Mouse (Mus musculus) embryonic facial prominence, embryonic 11.5 days (tissue): Measurements from ENCODE around the gene Kcna5. TPM values are rescaled to one million over a fixed set of nuclear protein-coding genes. Genes with fewer than 3 reads are reported as not detected.
A peak's percentile ranks its signal among the peaks of the same experiment; 100 is the strongest.

Source experiments
- ATAC-seq: fragments of 200-750 bp; cut with Nextera tagmentation; replicated peaks from 2 replicates; pipeline ENCODE4 v1.8.0; 2017; ENCODE audit warnings: low read depth; ENCODE audit not compliant: insufficient number of reproducible peaks, low FRiP score, low TSS enrichment
- DNase-seq: peaks from one replicate; pipeline ENCODE4 v3.0.0-alpha.2; 2015; ENCODE audit warnings: low spot score
- H3K27ac ChIP-seq: fragments of 300-500 bp; sonication (generic); replicated peaks from 2 replicates; pipeline ENCODE4 v1.5.1; 2014; ENCODE audit warnings: mild to moderate bottlenecking, low read depth, low read length, control low read depth
- H3K27me3 ChIP-seq: fragments of 300-500 bp; sonication (generic); 2 replicates; pipeline ENCODE4 v1.6.1; 2014; ENCODE audit warnings: mild to moderate bottlenecking, low read length, moderate library complexity, mixed read lengths; ENCODE audit not compliant: control insufficient read depth, insufficient read depth
- H3K36me3 ChIP-seq: fragments of 300-500 bp; sonication (generic); replicated peaks from 2 replicates; pipeline ENCODE4 v1.6.1; 2014; ENCODE audit warnings: low read depth, mild to moderate bottlenecking, low read length, moderate library complexity, mixed read lengths; ENCODE audit not compliant: control insufficient read depth, insufficient read depth
- H3K4me1 ChIP-seq: fragments of 300-500 bp; sonication (generic); 2 replicates; pipeline ENCODE4 v1.6.1; 2014; ENCODE audit warnings: low read length, mixed read lengths; ENCODE audit not compliant: control insufficient read depth, insufficient read depth
- H3K4me2 ChIP-seq: fragments of 300-500 bp; sonication (generic); 2 replicates; pipeline ENCODE4 v1.6.1; 2014; ENCODE audit warnings: low read depth, mild to moderate bottlenecking, control low read depth, low read length, moderate library complexity
- H3K4me3 ChIP-seq: fragments of 300-500 bp; sonication (generic); 2 replicates; pipeline ENCODE4 v1.5.1; 2014; ENCODE audit warnings: low read depth, low read length, control low read depth
- H3K9ac ChIP-seq: fragments of 300-500 bp; sonication (generic); replicated peaks from 2 replicates; pipeline ENCODE4 v1.6.1; 2014; ENCODE audit warnings: mild to moderate bottlenecking, control low read depth, low read length
- H3K9me3 ChIP-seq: fragments of 300-500 bp; sonication (generic); replicated peaks from 2 replicates; pipeline ENCODE4 v1.6.1; 2016; ENCODE audit warnings: mild to moderate bottlenecking, low read length, inconsistent platforms, mixed read lengths; ENCODE audit not compliant: control insufficient read depth
- WGBS: fragments of 180-500 bp; shearing (Covaris S2); extraction: QIAGEN DNeasy Blood & Tissue Kit; methylation state at CpG from one replicate; pipeline ENCODE4 v1.1.7; 2014; 5-methylcytosine and 5-hydroxymethylcytosine counted together
- polyA plus RNA-seq: library from polyadenylated mRNA; unstranded; fragments of >200 nt; fragmentation: Nextera tagmentation; extraction: Ambion mirVana; gene quantifications from 2 replicates; pipeline ENCODE4 v1.2.1, GENCODE M21; 2014

Kcna5 gene
- polyA plus RNA-seq, 1 experiment from 2014 or later = 1.7 TPM

GRCm38 (mm10) chr6:126569809-126570208 is 34.6 kb upstream of the Kcna5 start:
- ATAC-seq (no peak), DNase-seq (no peak)
- Histone ChIP-seq H3K4me1 (no peaks in the 10 kb centered on the region), H3K36me3 (no peaks in the 10 kb centered on the region), H3K27me3 (no peaks in the 10 kb centered on the region), H3K4me3 (no peak overlapping the region), H3K27ac (no peak overlapping the region), H3K9ac (no peak overlapping the region), H3K4me2 (no peak overlapping the region), H3K9me3 (no peaks in the 10 kb centered on the region)
- WGBS = 78% methylated on average over 7 of the region's 7 CpGs

- DNase-seq (no peak), ATAC-seq (no peak)
- H3K27me3 ChIP-seq = no peaks in the 10 kb centered on the region
- no peak overlapping the region for H3K9ac ChIP-seq
- H3K9me3 ChIP-seq = no peaks in the 10 kb centered on the region
- no peak overlapping the region for H3K27ac ChIP-seq
- no peaks in the 10 kb centered on the region for H3K36me3 ChIP-seq
- H3K4me1 ChIP-seq = no peaks in the 10 kb centered on the region
- H3K4me3 ChIP-seq = no peak overlapping the region
- H3K4me2 ChIP-seq = no peak overlapping the region
- 82% methylated on average over 14 of the region's 14 CpGs for WGBS
These were observed 33.0 kb upstream of the Kcna5 start for GRCm38 (mm10) chr6:126568046-126568830.

GRCm38 (mm10) chr6:126567326-126567725 is 32.1 kb upstream of the Kcna5 start:
- Histone ChIP-seq H3K4me2 (no peak overlapping the region), H3K4me3 (no peak overlapping the region), H3K27ac (no peak overlapping the region), H3K27me3 (no peaks in the 10 kb centered on the region), H3K36me3 (no peaks in the 10 kb centered on the region), H3K4me1 (no peaks in the 10 kb centered on the region), H3K9ac (no peak overlapping the region), H3K9me3 (no peaks in the 10 kb centered on the region)
- DNase-seq = no peak
- no peak for ATAC-seq
- WGBS = 90% methylated on average over 9 of the region's 9 CpGs

- Histone ChIP-seq H3K27ac (no peak overlapping the region), H3K27me3 (no peaks in the 10 kb centered on the region), H3K9ac (no peak overlapping the region), H3K4me1 (no peaks in the 10 kb centered on the region), H3K4me2 (no peak overlapping the region), H3K9me3 (no peaks in the 10 kb centered on the region), H3K4me3 (no peak overlapping the region), H3K36me3 (no peaks in the 10 kb centered on the region)
- WGBS = 61% methylated on average over 6 of the region's 6 CpGs
- DNase-seq = no peak
- ATAC-seq = no peak
These were observed 29.2 kb upstream of the Kcna5 start for GRCm38 (mm10) chr6:126564376-126564775.

GRCm38 (mm10) chr6:126563898-126564297 is 28.7 kb upstream of the Kcna5 start:
- H3K4me1 ChIP-seq = no peaks in the 10 kb centered on the region
- peak; percentile 15; the same call in 1 of the 2 replicates for ATAC-seq
- no peaks in the 10 kb centered on the region for H3K36me3 ChIP-seq
- H3K9me3 ChIP-seq = no peaks in the 10 kb centered on the region
- no peaks in the 10 kb centered on the region for H3K27me3 ChIP-seq
- no peak overlapping the region for H3K9ac ChIP-seq
- 17% methylated on average over 7 of the region's 7 CpGs for WGBS
- no peak overlapping the region for H3K4me3 ChIP-seq
- H3K27ac ChIP-seq = no peak overlapping the region
- H3K4me2 ChIP-seq = no peak overlapping the region
- peak; percentile 89 for DNase-seq

- no peaks in the 10 kb centered on the region for H3K36me3 ChIP-seq
- H3K27me3 ChIP-seq = no peaks in the 10 kb centered on the region
- no peak overlapping the region for H3K4me3 ChIP-seq
- H3K27ac ChIP-seq = no peak overlapping the region
- no peak overlapping the region for H3K9ac ChIP-seq
- WGBS = 28% methylated on average over 4 of the region's 4 CpGs
- no peak overlapping the region for H3K4me2 ChIP-seq
- no peak for ATAC-seq
- H3K4me1 ChIP-seq = no peaks in the 10 kb centered on the region
- DNase-seq = peak; percentile 28
- no peaks in the 10 kb centered on the region for H3K9me3 ChIP-seq
These were observed 26.5 kb upstream of the Kcna5 start for GRCm38 (mm10) chr6:126561702-126562101.

DNA sequence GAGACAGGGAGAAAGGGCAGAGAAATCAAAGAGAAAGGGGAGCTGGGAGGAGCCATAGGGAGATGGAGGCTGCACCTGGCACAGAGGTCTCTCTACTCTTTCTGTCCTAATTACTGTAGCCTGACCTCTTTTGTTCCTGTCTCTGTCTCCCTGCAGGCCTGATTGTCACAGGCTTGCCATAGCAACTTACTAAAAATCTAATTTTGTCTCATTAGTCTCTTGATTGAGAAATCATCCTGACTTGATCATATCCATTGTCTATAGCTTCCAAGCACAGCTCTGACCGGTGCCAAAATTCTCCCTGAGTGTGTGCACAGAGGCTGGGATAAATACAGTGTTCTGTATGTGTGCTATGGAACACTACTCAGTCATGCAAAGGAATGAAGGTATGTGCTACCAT is 25.5 kb upstream of the Kcna5 start:
- Histone ChIP-seq H3K9ac (no peak overlapping the region), H3K9me3 (no peaks in the 10 kb centered on the region), H3K27me3 (no peaks in the 10 kb centered on the region), H3K4me2 (no peak overlapping the region), H3K4me3 (no peak overlapping the region), H3K27ac (no peak overlapping the region), H3K36me3 (no peaks in the 10 kb centered on the region), H3K4me1 (no peaks in the 10 kb centered on the region)
- WGBS = 89% methylated on average over 1 of the region's 1 CpGs
- DNase-seq = no peak
- no peak for ATAC-seq

DNA sequence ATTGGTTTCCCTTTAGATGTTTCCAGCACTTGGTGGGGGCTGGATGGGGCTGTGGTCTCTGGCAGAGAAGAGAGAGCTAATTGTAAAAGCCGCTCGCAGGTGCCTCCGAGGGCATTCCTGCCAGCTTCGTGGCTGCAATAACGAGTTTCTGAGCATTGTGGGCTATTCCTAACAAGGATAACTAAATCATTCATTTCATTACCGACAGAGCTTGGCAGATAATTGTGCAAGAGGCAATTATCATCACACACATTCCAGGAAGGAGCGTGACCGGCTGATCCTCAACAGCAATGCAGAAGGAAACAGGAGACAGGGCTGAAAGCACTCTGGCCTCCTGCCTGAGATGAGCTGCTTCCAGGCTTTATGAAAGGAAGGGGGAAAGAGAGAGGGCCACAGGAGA is 24.8 kb upstream of the Kcna5 start:
- WGBS = 29% methylated on average over 8 of the region's 8 CpGs
- Histone ChIP-seq H3K4me3 (no peak overlapping the region), H3K27ac (no peak overlapping the region), H3K9me3 (no peaks in the 10 kb centered on the region), H3K4me1 (no peaks in the 10 kb centered on the region), H3K27me3 (no peaks in the 10 kb centered on the region), H3K4me2 (no peak overlapping the region), H3K9ac (no peak overlapping the region), H3K36me3 (no peaks in the 10 kb centered on the region)
- ATAC-seq (no peak), DNase-seq (peak; percentile 38)
